Comparison of ENCODE assay signal across 34 mouse cellular contexts in the genomic region with DNA sequence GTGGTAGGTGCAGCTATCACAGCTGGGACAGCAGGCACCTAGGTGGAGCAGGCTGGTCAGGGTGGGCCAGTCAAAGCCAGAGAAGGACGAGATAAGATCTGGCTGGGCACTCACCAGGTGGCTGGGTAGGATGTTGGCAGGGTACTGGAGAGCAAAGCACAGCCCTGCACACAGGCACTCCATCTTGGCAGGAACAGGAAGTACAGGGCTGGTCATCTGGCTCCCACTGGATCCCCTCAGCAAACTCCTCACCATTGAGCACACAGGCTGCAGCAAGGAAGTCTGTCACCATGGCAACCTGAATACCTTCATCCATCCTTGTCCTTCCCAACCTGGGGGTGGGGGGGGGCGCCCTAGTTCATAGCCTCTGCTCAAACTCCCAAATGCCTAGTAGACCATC. TPM values are rescaled to one million over a fixed set of nuclear protein-coding genes. Genes with fewer than 3 reads are reported as not detected.
A peak's percentile ranks its signal among the peaks of the same experiment; 100 is the strongest.
DNase-seq lines count a peak whose midpoint lies in the region; ATAC-seq and TF ChIP-seq lines count a peak whose summit lies in the region.
"Had no signal": no experiment of that assay in that cellular context is flagged by ENCODE, and none has a peak within 500 bp of the region (broad histone marks: within the 10 kb centered on the region; RNA-seq: fewer than 3 reads in every experiment).

No protein-coding gene starts in this region.

- no peak for TF ChIP-seq EP300 in heart, adult 2 months (IDR thresholded peaks at IDR 0.05; ENCODE audit: insufficient read depth, low read depth, low read length)

- H3K79me2 ChIP-seq in heart, adult 2 months (replicated peaks; ENCODE audit: control insufficient read depth, insufficient read depth, low read length) = no peaks in the 10 kb centered on the region

- no peak for TF ChIP-seq CTCF in heart, adult 2 months (IDR thresholded peaks at IDR 0.05)

- no peak overlapping the region for H3K4me2 ChIP-seq in hindbrain, embryonic 15.5 days
- H3K4me2 ChIP-seq in hindbrain, embryonic 13.5 days = no peak overlapping the region
- no peak overlapping the region for H3K4me2 ChIP-seq in kidney, embryonic 15.5 days
- no peak overlapping the region for H3K4me2 ChIP-seq in midbrain, embryonic 14.5 days (ENCODE audit: low read length)
- no peak overlapping the region for H3K4me2 ChIP-seq in midbrain, embryonic 13.5 days (replicated peaks)
- H3K4me2 ChIP-seq: embryonic facial prominence, embryonic 13.5 days; heart, embryonic 11.5 days; liver, embryonic 15.5 days; lung, embryonic 14.5 days; neural tube, embryonic 13.5 days had no signal

- H3K36me3 ChIP-seq in hindbrain, embryonic 15.5 days = no peaks in the 10 kb centered on the region
- H3K36me3 ChIP-seq in hindbrain, embryonic 13.5 days = 0 out of 2 replicates have a peak, but pooled peaks cover 5% of the 10 kb centered on the region
- peaks cover 38% of the 10 kb centered on the region; the same call in 1 of the 2 replicates for H3K36me3 ChIP-seq in kidney, embryonic 15.5 days
- H3K36me3 ChIP-seq in midbrain, embryonic 14.5 days (ENCODE audit: control insufficient read depth, insufficient read depth, low read length) = no peaks in the 10 kb centered on the region
- no peaks in the 10 kb centered on the region for H3K36me3 ChIP-seq in midbrain, embryonic 13.5 days
- no peaks in the 10 kb centered on the region for H3K36me3 ChIP-seq in heart, adult 2 months (ENCODE audit: control insufficient read depth, insufficient read depth, low read length)
- H3K36me3 ChIP-seq: liver, embryonic 15.5 days; neural tube, embryonic 13.5 days had no signal

- 41% methylated on average over 2 of the region's 2 CpGs for WGBS in hindbrain, embryonic 15.5 days
- WGBS in hindbrain, embryonic 13.5 days = 46% methylated on average over 2 of the region's 2 CpGs
- 80% methylated on average over 2 of the region's 2 CpGs for WGBS in kidney, embryonic 15.5 days
- WGBS in midbrain, embryonic 14.5 days = 25% methylated on average over 2 of the region's 2 CpGs
- WGBS in midbrain, embryonic 13.5 days = 33% methylated on average over 2 of the region's 2 CpGs
- WGBS in heart, adult 2 months = 48% methylated on average over 2 of the region's 2 CpGs

- H3K4me3 ChIP-seq in hindbrain, embryonic 15.5 days = no peak overlapping the region
- H3K4me3 ChIP-seq in hindbrain, embryonic 13.5 days = no peak overlapping the region
- H3K4me3 ChIP-seq in kidney, embryonic 15.5 days (replicated peaks) = no peak overlapping the region
- no peak overlapping the region for H3K4me3 ChIP-seq in midbrain, embryonic 14.5 days (replicated peaks; ENCODE audit: low read depth, low read length)
- no peak overlapping the region for H3K4me3 ChIP-seq in midbrain, embryonic 13.5 days (replicated peaks)
- H3K4me3 ChIP-seq in heart, adult 2 months = no peak overlapping the region
- H3K4me3 ChIP-seq: embryonic facial prominence, embryonic 13.5 days; liver, embryonic 15.5 days; neural tube, embryonic 13.5 days had no signal

- no peak overlapping the region for H3K9ac ChIP-seq in hindbrain, embryonic 15.5 days
- no peak overlapping the region for H3K9ac ChIP-seq in hindbrain, embryonic 13.5 days
- no peak overlapping the region for H3K9ac ChIP-seq in kidney, embryonic 15.5 days
- no peak overlapping the region for H3K9ac ChIP-seq in midbrain, embryonic 14.5 days (replicated peaks; ENCODE audit: low read length)
- no peak overlapping the region for H3K9ac ChIP-seq in midbrain, embryonic 13.5 days (replicated peaks)
- H3K9ac ChIP-seq in heart, adult 2 months (ENCODE audit: low read depth, low read length) = no peak overlapping the region
- H3K9ac ChIP-seq: embryonic facial prominence, embryonic 13.5 days; liver, embryonic 15.5 days; lung, embryonic 14.5 days; neural tube, embryonic 13.5 days had no signal

- DNase-seq in kidney, postnatal 14 days = no peak
- peak; percentile 39 for DNase-seq in midbrain, embryonic 14.5 days
- peak; percentile 49 for DNase-seq in R1 (ENCODE audit: low read depth, low spot score)
- DNase-seq in heart, adult 2 months = no peak
- DNase-seq: adrenal gland, adult 2 months; adrenal gland, postnatal 36 days; cerebellum, adult 18-20 months; cerebellum, postnatal 10 days; gastrocnemius, postnatal 10 days; heart, adult 11 months; heart, postnatal 36 days; kidney, adult 8-10 months; layer of hippocampus, adult 9-11 months; lung, embryonic 14.5 days; lung, postnatal 36 days; right cerebral cortex, postnatal 4 days; thymus, adult 2 months; thymus, postnatal 4 days had no signal

- ATAC-seq in hindbrain, embryonic 15.5 days (ENCODE audit: low FRiP score, low read depth) = peak; percentile 75; the same call in 1 of the 2 replicates
- no peak for ATAC-seq in hindbrain, embryonic 13.5 days (ENCODE audit: low FRiP score)
- peak; percentile 35; the same call in 1 of the 2 replicates for ATAC-seq in kidney, embryonic 15.5 days (replicated peaks; ENCODE audit: low FRiP score)
- ATAC-seq in midbrain, embryonic 14.5 days (ENCODE audit: low FRiP score, low TSS enrichment) = no peak
- no peak for ATAC-seq in midbrain, embryonic 13.5 days
- ATAC-seq: activated CD4-positive, CD25-positive, alpha-beta regulatory T cell, adult 4 months; inflammation-experienced regulatory T-cells, adult 6 months had no signal

- no peak overlapping the region for H3K27ac ChIP-seq in hindbrain, embryonic 15.5 days (replicated peaks)
- no peak overlapping the region for H3K27ac ChIP-seq in hindbrain, embryonic 13.5 days
- no peak overlapping the region for H3K27ac ChIP-seq in kidney, embryonic 15.5 days
- no peak overlapping the region for H3K27ac ChIP-seq in midbrain, embryonic 14.5 days (replicated peaks; ENCODE audit: low read depth, low read length)
- H3K27ac ChIP-seq in midbrain, embryonic 13.5 days = no peak overlapping the region
- no peak overlapping the region for H3K27ac ChIP-seq in heart, adult 2 months
- H3K27ac ChIP-seq: embryonic facial prominence, embryonic 13.5 days; liver, embryonic 15.5 days; neural tube, embryonic 13.5 days had no signal

- H3K9me3 ChIP-seq in hindbrain, embryonic 15.5 days = no peaks in the 10 kb centered on the region
- H3K9me3 ChIP-seq in hindbrain, embryonic 13.5 days = no peaks in the 10 kb centered on the region
- no peaks in the 10 kb centered on the region for H3K9me3 ChIP-seq in kidney, embryonic 15.5 days (replicated peaks)
- H3K9me3 ChIP-seq in midbrain, embryonic 14.5 days (ENCODE audit: control insufficient read depth, low read length) = no peaks in the 10 kb centered on the region
- no peaks in the 10 kb centered on the region for H3K9me3 ChIP-seq in midbrain, embryonic 13.5 days
- H3K9me3 ChIP-seq: embryonic facial prominence, embryonic 13.5 days; liver, embryonic 15.5 days; neural tube, embryonic 13.5 days had no signal

- H3K4me1 ChIP-seq in hindbrain, embryonic 15.5 days (replicated peaks) = no peaks in the 10 kb centered on the region; the same call in 1 of the 2 replicates
- H3K4me1 ChIP-seq in hindbrain, embryonic 13.5 days (replicated peaks) = peaks cover 6% of the 10 kb centered on the region; the same call in 1 of the 2 replicates
- peaks cover 11% of the 10 kb centered on the region; the same call in 1 of the 2 replicates for H3K4me1 ChIP-seq in kidney, embryonic 15.5 days
- 0 out of 2 replicates have a peak, but pooled peaks cover 4% of the 10 kb centered on the region for H3K4me1 ChIP-seq in midbrain, embryonic 14.5 days (ENCODE audit: control insufficient read depth, insufficient read depth, low read length)
- H3K4me1 ChIP-seq in midbrain, embryonic 13.5 days (replicated peaks) = 0 out of 2 replicates have a peak, but pooled peaks cover 4% of the 10 kb centered on the region
- H3K4me1 ChIP-seq in heart, adult 2 months (ENCODE audit: control insufficient read depth, insufficient read depth, low read length) = no peaks in the 10 kb centered on the region
- H3K4me1 ChIP-seq: embryonic facial prominence, embryonic 13.5 days had no signal

- TF ChIP-seq POLR2A in heart, adult 2 months (IDR thresholded peaks at IDR 0.05; ENCODE audit: insufficient read depth, low read depth, low read length) = no peak

- intact Hi-C loops in heart, adult 2 months (cut with DNase I) = no loop called here

- H3K27me3 ChIP-seq in hindbrain, embryonic 15.5 days = peaks cover 34% of the 10 kb centered on the region
- H3K27me3 ChIP-seq in hindbrain, embryonic 13.5 days = peaks cover 62% of the 10 kb centered on the region
- H3K27me3 ChIP-seq in kidney, embryonic 15.5 days = no peaks in the 10 kb centered on the region
- H3K27me3 ChIP-seq in midbrain, embryonic 14.5 days (ENCODE audit: control insufficient read depth, insufficient read depth, low read length) = peaks cover 13% of the 10 kb centered on the region
- peaks cover 45% of the 10 kb centered on the region for H3K27me3 ChIP-seq in midbrain, embryonic 13.5 days
- H3K27me3 ChIP-seq in heart, adult 2 months (ENCODE audit: control insufficient read depth, insufficient read depth, low read length) = peaks cover 1% of the 10 kb centered on the region; the same call in 1 of the 2 replicates

RNA-seq across cellular contexts. Expression of gene Kcp, which starts 10.0 kb away (rescaled TPM):
- polyA plus RNA-seq in hindbrain, embryonic 15.5 days (2015; fragmentation: Nextera tagmentation; extraction: Ambion mirVana) = 20.3 and 20.8 TPM in 2 replicates
- polyA plus RNA-seq in hindbrain, embryonic 13.5 days (2015; fragmentation: Nextera tagmentation; extraction: Ambion mirVana) = 20.1 and 20.5 TPM in 2 replicates
- 24.0 and 27.9 TPM in 2 replicates for polyA plus RNA-seq in kidney, embryonic 15.5 days (2015; fragmentation: Nextera tagmentation; extraction: Ambion mirVana)
- 11.6 and 12.1 TPM in 2 replicates for polyA plus RNA-seq in midbrain, embryonic 14.5 days (2014; fragmentation: Nextera tagmentation; extraction: Ambion mirVana)
- 11.7 and 14.0 TPM in 2 replicates for polyA plus RNA-seq in midbrain, embryonic 13.5 days (2015; fragmentation: Nextera tagmentation; extraction: Ambion mirVana)
- 1 to 10 TPM; 2.3 to 3.0 TPM for total RNA-seq in heart, adult 2 months (2021)
- polyA plus RNA-seq in heart, adult 2 months (2012; rRNA removed) = 8.5 and 9.8 TPM in 2 replicates
- total RNA-seq: common myeloid progenitor, adult 5-6 weeks; megakaryocyte, adult 5-6 weeks had no signal

RNA-seq across cellular contexts. Expression of gene Atp6v1fnb, which starts 26.6 kb away (rescaled TPM):
- 0.35 and 0.42 TPM in 2 replicates for polyA plus RNA-seq in hindbrain, embryonic 15.5 days (2015; fragmentation: Nextera tagmentation; extraction: Ambion mirVana)
- 0.57 and 1.0 TPM in 2 replicates for polyA plus RNA-seq in hindbrain, embryonic 13.5 days (2015; fragmentation: Nextera tagmentation; extraction: Ambion mirVana)
- not detected in 2 replicates for polyA plus RNA-seq in kidney, embryonic 15.5 days (2015; fragmentation: Nextera tagmentation; extraction: Ambion mirVana)
- 0.84 TPM in 1 of 2 replicates, not detected in the other for polyA plus RNA-seq in midbrain, embryonic 14.5 days (2014; fragmentation: Nextera tagmentation; extraction: Ambion mirVana)
- 0.47 and 0.53 TPM in 2 replicates for polyA plus RNA-seq in midbrain, embryonic 13.5 days (2015; fragmentation: Nextera tagmentation; extraction: Ambion mirVana)
- total RNA-seq in heart, adult 2 months (2021) = not detected
- polyA plus RNA-seq in heart, adult 2 months (2012; rRNA removed) = not detected in 2 replicates
- total RNA-seq: heart, postnatal 36 days; liver, adult 2 months had no signal
- polyA plus RNA-seq: activated CD4-positive, CD25-positive, alpha-beta regulatory T cell, adult 4 months; adrenal gland, adult 2 months; heart, embryonic 11.5 days; heart, embryonic 16.5 days; inflammation-experienced regulatory T-cells, adult 6 months; limb, embryonic 11.5 days; liver, adult 2 months; liver, embryonic 15.5 days; lung, embryonic 14.5 days; neural tube, embryonic 13.5 days; spleen, adult 2 months had no signal

RNA-seq across cellular contexts. Expression of gene Irf5, which starts 28.6 kb away (rescaled TPM):
- 1.7 and 2.5 TPM in 2 replicates for polyA plus RNA-seq in hindbrain, embryonic 15.5 days (2015; fragmentation: Nextera tagmentation; extraction: Ambion mirVana)
- 2.1 and 2.7 TPM in 2 replicates for polyA plus RNA-seq in hindbrain, embryonic 13.5 days (2015; fragmentation: Nextera tagmentation; extraction: Ambion mirVana)
- polyA plus RNA-seq in kidney, embryonic 15.5 days (2015; fragmentation: Nextera tagmentation; extraction: Ambion mirVana) = 6.1 and 7.4 TPM in 2 replicates
- polyA plus RNA-seq in midbrain, embryonic 14.5 days (2014; fragmentation: Nextera tagmentation; extraction: Ambion mirVana) = 1.1 and 1.9 TPM in 2 replicates
- polyA plus RNA-seq in midbrain, embryonic 13.5 days (2015; fragmentation: Nextera tagmentation; extraction: Ambion mirVana) = 1.3 and 1.6 TPM in 2 replicates
- total RNA-seq in heart, adult 2 months (2021) = 1 to 10 TPM; 2.7 to 3.6 TPM
- 4.9 and 7.5 TPM in 2 replicates for polyA plus RNA-seq in heart, adult 2 months (2012; rRNA removed)

RNA-seq across cellular contexts. Expression of gene Atp6v1f, which starts 30.3 kb away (rescaled TPM):
- 346 and 360 TPM in 2 replicates for polyA plus RNA-seq in hindbrain, embryonic 15.5 days (2015; fragmentation: Nextera tagmentation; extraction: Ambion mirVana)
- polyA plus RNA-seq in hindbrain, embryonic 13.5 days (2015; fragmentation: Nextera tagmentation; extraction: Ambion mirVana) = 337 and 340 TPM in 2 replicates
- polyA plus RNA-seq in kidney, embryonic 15.5 days (2015; fragmentation: Nextera tagmentation; extraction: Ambion mirVana) = 268 and 287 TPM in 2 replicates
- 318 and 408 TPM in 2 replicates for polyA plus RNA-seq in midbrain, embryonic 14.5 days (2014; fragmentation: Nextera tagmentation; extraction: Ambion mirVana)
- 309 and 328 TPM in 2 replicates for polyA plus RNA-seq in midbrain, embryonic 13.5 days (2015; fragmentation: Nextera tagmentation; extraction: Ambion mirVana)
- 100 to 1,000 TPM; 109 to 125 TPM for total RNA-seq in heart, adult 2 months (2021)
- polyA plus RNA-seq in heart, adult 2 months (2012; rRNA removed) = 186 and 208 TPM in 2 replicates

Comparison
In these comparisons a context has a peak if more than half of its experiments do, and no peak if none do; other contexts are left out.
1. ATAC-seq: peak in hindbrain, embryonic 15.5 days (single experiment) and kidney, embryonic 15.5 days (single experiment); none in hindbrain, embryonic 13.5 days (single experiment), midbrain, embryonic 14.5 days (single experiment) and midbrain, embryonic 13.5 days (single experiment).
2. DNase-seq: peak in midbrain, embryonic 14.5 days (single experiment) and R1 (single experiment); none in kidney, postnatal 14 days (single experiment) and heart, adult 2 months (0 of 2).